Mouse (Mus musculus) activated CD4-positive, CD25-positive, alpha-beta regulatory T cell, adult 9 weeks (primary cell): ENCODE measurements around the gene Zdhhc8. TPM values are rescaled to one million over a fixed set of nuclear protein-coding genes. Genes with fewer than 3 reads are reported as not detected.

Experiments used
- polyA plus RNA-seq: library from polyadenylated mRNA; unstranded; fragments of 100-300 nt; shearing (Covaris generic); gene quantifications from one replicate; pipeline ENCODE4 v1.2.1, GENCODE M21; 2017

The Zdhhc8 gene
- 2.7 TPM for polyA plus RNA-seq

GRCm38 (mm10) chr16:18234671-18235388, at the start of gene Zdhhc8:
Zdhhc8 (minus strand) TSS chr16:18235136.

GRCm38 (mm10) chr16:18258221-18258620, 23.3 kb upstream of the Zdhhc8 start, which contains the start of gene Gm49776:
Gm49776 (minus strand) TSS chr16:18258321.

GRCm38 (mm10) chr16:18248433-18249363, 13.8 kb upstream of the Zdhhc8 start, which contains the start of the genes Trmt2a and Ranbp1:
Trmt2a (plus strand) TSS chr16:18248679.
Ranbp1 (minus strand) TSS chr16:18248732.

GRCm38 (mm10) chr16:18217579-18217978, 17.4 kb downstream of the Zdhhc8 start, which contains the start of gene Ccdc188:
Ccdc188 (plus strand) TSS chr16:18217879.

Other genes with a start within 250 kb of the Zdhhc8 start
- 31.6 TPM for gene Dgcr6, start 182.3 kb downstream of the Zdhhc8 start, polyA plus RNA-seq
- 7.1 TPM for gene Prodh, start 144.9 kb downstream of the Zdhhc8 start, polyA plus RNA-seq
- gene Rtn4r, start 107.5 kb downstream of the Zdhhc8 start, polyA plus RNA-seq: not detected
- not detected for gene Ccdc188, start 17.3 kb downstream of the Zdhhc8 start, polyA plus RNA-seq
- 102 TPM for gene Trmt2a, start 13.5 kb upstream of the Zdhhc8 start, polyA plus RNA-seq
- 190 TPM for gene Ranbp1, start 13.6 kb upstream of the Zdhhc8 start, polyA plus RNA-seq
- not detected for gene Gm49776, start 23.2 kb upstream of the Zdhhc8 start, polyA plus RNA-seq
- 26.6 TPM for gene Dgcr8, start 54.1 kb upstream of the Zdhhc8 start, polyA plus RNA-seq
- gene Tango2, start 113.0 kb upstream of the Zdhhc8 start, polyA plus RNA-seq: 58.5 TPM
- 1.3 TPM for gene Arvcf, start 113.0 kb upstream of the Zdhhc8 start, polyA plus RNA-seq
- 31.0 TPM for gene Txnrd2, start 191.2 kb upstream of the Zdhhc8 start, polyA plus RNA-seq
- gene Comt, start 191.7 kb upstream of the Zdhhc8 start, polyA plus RNA-seq: 78.3 TPM